Mouse (Mus musculus) kidney, adult 2 months (tissue): ENCODE data around the gene Tmem269.

ENCODE experiments used
- CTCF ChIP-seq: fragments of 200-500 bp; conservative IDR thresholded peaks from 2 replicates; pipeline ENCODE4 v1.5.1; 2011; ENCODE audit warnings: low read depth, mild to moderate bottlenecking, control low read depth, low read length, moderate library complexity, mixed read lengths; ENCODE audit not compliant: insufficient read depth, insufficient read length
- POLR2A ChIP-seq: fragments of 200-500 bp; IDR thresholded peaks from one replicate; pipeline ENCODE4 v1.6.1; 2011; ENCODE audit warnings: low read depth, low read length, control low read depth

- TF ChIP-seq CTCF: no peak
- peak; percentile 78 for TF ChIP-seq POLR2A
Measured at GRCm38 (mm10) chr4:119173851-119174453, 44.1 kb downstream of the Tmem269 start, which contains the start of gene Zfp691.
